Mouse (Mus musculus): ENCODE measurements around the gene Sox10. TPM values are rescaled to one million over a fixed set of nuclear protein-coding genes. Genes with fewer than 3 reads are reported as not detected.

Sox10 gene
- total and polyA plus RNA-seq, 2 experiments: not detected

DNA sequence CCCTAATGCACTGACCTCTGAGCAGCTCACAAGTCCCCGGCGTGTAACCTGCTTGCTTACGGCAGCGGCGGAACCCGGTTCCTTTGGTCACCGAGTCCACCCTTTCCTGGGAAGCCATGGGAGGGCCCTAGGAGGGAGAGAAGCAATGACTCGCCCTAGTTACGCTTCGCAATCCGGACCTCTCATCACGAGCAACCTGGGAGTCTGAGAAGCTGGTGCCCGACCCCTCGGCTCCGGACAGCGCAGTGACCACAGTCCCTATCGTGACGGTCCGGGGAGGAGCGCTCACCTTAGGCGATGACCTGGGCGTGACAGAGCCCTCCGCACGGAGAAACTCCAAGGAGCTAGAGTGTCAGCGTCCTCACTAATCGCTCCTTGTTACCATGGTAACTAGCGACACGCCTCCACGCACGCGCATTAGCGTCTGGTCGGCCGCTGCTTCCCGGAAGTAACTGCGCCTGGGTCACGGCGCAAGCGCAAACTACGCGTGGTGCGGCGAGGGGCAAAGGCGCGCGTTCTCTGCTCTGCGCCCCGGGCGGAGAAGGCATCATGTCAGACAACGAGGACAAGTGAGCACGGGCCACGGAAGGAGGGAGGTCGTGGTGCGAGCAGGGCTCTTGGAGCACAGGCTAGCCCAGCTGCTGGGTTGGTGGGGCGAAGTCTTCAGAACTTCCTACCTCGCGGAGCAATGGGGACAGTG is 24.0 kb downstream of the Sox10 start, which contains the start of the genes Polr2f and 1700088E04Rik:
TSS of gene Polr2f (plus strand) at position 144 of the 700 bp plus-strand sequence.
TSS of gene 1700088E04Rik (minus strand) at position 388 of the 700 bp plus-strand sequence.
- Histone ChIP-seq H3K4me3 (ENCODE audit: insufficient read depth, low read depth, low read length) (peak within 1 kb of the TSS; percentile 97), H3K27me3 (ENCODE audit: control insufficient read depth, insufficient read depth, low read length) (no peaks in the 10 kb centered on the region), H3K27ac (replicated peaks; ENCODE audit: insufficient read depth, low read depth, low read length) (peak within 1 kb of the TSS; percentile 61), H3K79me2 (ENCODE audit: control insufficient read depth, insufficient read depth, low read length) (peaks cover 8% of the 10 kb centered on the region; the same call in 1 of the 2 replicates), H3K4me1 (ENCODE audit: control insufficient read depth, insufficient read depth, low read length) (peaks cover 5% of the 10 kb centered on the region), H3K36me3 (ENCODE audit: control insufficient read depth, insufficient read depth, low read length) (no peaks in the 10 kb centered on the region), H3K9ac (ENCODE audit: low read depth, low read length) (peak within 1 kb of the TSS; percentile 94)
- peak; percentile 76 for DNase-seq (ENCODE audit: extremely low read depth, low read depth, low spot score)
- TF ChIP-seq CTCF (IDR thresholded peaks at IDR 0.05; ENCODE audit: low read depth, low read length): no peak
- peak; percentile 84; the same call in 1 of the 2 replicates for TF ChIP-seq POLR2A (IDR thresholded peaks at IDR 0.05; ENCODE audit: extremely low read depth, insufficient read depth, low read length)
- under 1% methylated on average over 57 of the region's 57 CpGs for WGBS

DNA sequence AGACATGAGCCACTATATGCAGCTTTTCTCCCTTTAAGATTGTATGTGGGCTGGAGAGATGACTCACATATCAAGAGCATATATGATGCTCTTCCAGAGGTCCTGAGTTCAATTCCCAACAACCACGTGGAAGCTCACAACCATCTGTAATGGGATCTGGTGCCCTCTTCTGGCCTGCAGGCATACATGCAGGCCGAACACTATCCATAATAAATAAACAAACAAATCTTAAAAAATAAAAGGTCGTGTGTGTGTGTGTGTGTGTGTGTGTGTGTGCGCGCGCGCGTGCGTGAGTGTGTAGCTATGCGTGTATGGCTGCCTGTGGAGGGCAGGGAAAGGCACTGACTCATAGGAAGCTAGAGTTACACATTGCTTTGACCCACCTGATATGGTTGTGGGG is 25.4 kb downstream of the Sox10 start:
- H3K4me3 ChIP-seq (ENCODE audit: insufficient read depth, low read depth, low read length): no peak overlapping the region
- H3K4me1 ChIP-seq (ENCODE audit: control insufficient read depth, insufficient read depth, low read length): peaks cover 5% of the 10 kb centered on the region
- no peaks in the 10 kb centered on the region for H3K36me3 ChIP-seq (ENCODE audit: control insufficient read depth, insufficient read depth, low read length)
- peaks cover 8% of the 10 kb centered on the region; the same call in 1 of the 2 replicates for H3K79me2 ChIP-seq (ENCODE audit: control insufficient read depth, insufficient read depth, low read length)
- TF ChIP-seq CTCF (IDR thresholded peaks at IDR 0.05; ENCODE audit: low read depth, low read length) (peak; percentile 55; the same call in 1 of the 2 replicates), POLR2A (IDR thresholded peaks at IDR 0.05; ENCODE audit: extremely low read depth, insufficient read depth, low read length) (no peak)
- H3K27me3 ChIP-seq (ENCODE audit: control insufficient read depth, insufficient read depth, low read length): no peaks in the 10 kb centered on the region
- peak; percentile 16 for DNase-seq (ENCODE audit: extremely low read depth, low read depth, low spot score)
- WGBS: 55% methylated on average over 10 of the region's 10 CpGs
- no peak overlapping the region for H3K9ac ChIP-seq (ENCODE audit: low read depth, low read length)
- no peak overlapping the region for H3K27ac ChIP-seq (replicated peaks; ENCODE audit: insufficient read depth, low read depth, low read length)

DNA sequence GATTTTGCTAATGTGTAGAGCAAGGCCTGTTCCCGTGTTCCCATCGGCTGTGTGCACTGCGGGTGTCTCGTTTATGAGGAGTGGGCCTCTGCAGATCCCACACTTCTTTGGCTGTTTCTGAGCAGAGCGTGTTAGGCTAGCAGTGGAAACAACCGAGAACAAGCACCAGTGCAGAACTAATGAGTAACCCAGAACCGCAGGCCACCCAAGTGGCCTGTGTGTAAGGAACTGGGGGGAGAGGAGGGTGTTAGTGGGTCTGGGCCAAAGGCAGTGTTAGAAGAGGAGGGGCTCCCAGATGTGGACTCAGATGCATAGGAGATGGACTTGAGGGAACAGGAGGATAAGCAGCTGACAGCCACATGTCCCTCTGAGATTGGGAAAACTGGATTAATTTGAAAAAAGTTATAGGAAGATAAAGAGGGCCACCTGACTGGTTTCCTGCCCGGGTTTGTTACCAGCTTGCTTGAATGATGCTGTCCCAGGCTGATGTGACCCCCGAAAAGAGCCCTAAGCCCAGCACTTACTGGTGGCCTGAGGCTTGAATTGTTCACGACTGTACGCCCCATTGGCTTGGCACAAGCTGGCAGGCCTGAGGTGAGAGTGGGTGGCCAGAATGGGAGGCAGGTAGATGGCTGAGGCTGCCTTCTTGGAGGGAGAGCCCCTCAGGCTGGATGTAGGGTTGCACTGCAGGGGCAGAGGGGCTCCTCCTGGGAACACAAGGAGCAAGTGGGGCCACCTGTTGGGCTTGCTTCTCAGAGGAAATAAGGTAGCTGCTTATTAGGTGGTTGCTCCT is 29.1 kb downstream of the Sox10 start:
- Histone ChIP-seq H3K36me3 (ENCODE audit: control insufficient read depth, insufficient read depth, low read length) (peaks cover 3% of the 10 kb centered on the region; the same call in 1 of the 2 replicates), H3K4me3 (ENCODE audit: insufficient read depth, low read depth, low read length) (no peak overlapping the region), H3K4me1 (ENCODE audit: control insufficient read depth, insufficient read depth, low read length) (peaks cover 3% of the 10 kb centered on the region; the same call in 1 of the 2 replicates), H3K79me2 (ENCODE audit: control insufficient read depth, insufficient read depth, low read length) (no peaks in the 10 kb centered on the region), H3K27ac (replicated peaks; ENCODE audit: insufficient read depth, low read depth, low read length) (no peak overlapping the region), H3K9ac (ENCODE audit: low read depth, low read length) (no peak overlapping the region), H3K27me3 (ENCODE audit: control insufficient read depth, insufficient read depth, low read length) (no peaks in the 10 kb centered on the region)
- WGBS: 73% methylated on average over 11 of the region's 11 CpGs
- TF ChIP-seq POLR2A (IDR thresholded peaks at IDR 0.05; ENCODE audit: extremely low read depth, insufficient read depth, low read length) (no peak), CTCF (IDR thresholded peaks at IDR 0.05; ENCODE audit: low read depth, low read length) (no peak)
- DNase-seq (ENCODE audit: extremely low read depth, low read depth, low spot score): no peak

DNA sequence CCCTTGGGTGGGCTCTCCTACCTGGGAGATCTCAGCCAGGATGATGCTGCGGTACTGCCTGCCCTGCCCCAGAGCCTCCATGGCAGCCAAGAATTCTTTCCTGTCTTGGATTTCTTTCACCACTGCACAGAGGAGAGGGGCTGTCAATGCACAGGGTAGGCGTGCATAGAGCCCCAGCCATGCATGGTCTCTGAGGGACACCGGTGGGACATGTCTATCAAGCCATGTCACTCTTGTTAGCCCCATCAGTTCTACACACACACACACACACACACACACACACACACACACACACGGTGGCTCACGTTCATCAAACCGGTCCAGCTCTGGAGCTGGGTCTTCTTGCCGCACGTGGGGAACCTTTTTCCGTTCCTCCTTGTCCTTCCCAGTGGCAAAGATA is 29.7 kb downstream of the Sox10 start:
- TF ChIP-seq POLR2A (IDR thresholded peaks at IDR 0.05; ENCODE audit: extremely low read depth, insufficient read depth, low read length) (no peak), CTCF (IDR thresholded peaks at IDR 0.05; ENCODE audit: low read depth, low read length) (no peak)
- Histone ChIP-seq H3K9ac (ENCODE audit: low read depth, low read length) (no peak overlapping the region), H3K27me3 (ENCODE audit: control insufficient read depth, insufficient read depth, low read length) (no peaks in the 10 kb centered on the region), H3K4me3 (ENCODE audit: insufficient read depth, low read depth, low read length) (no peak overlapping the region), H3K36me3 (ENCODE audit: control insufficient read depth, insufficient read depth, low read length) (peaks cover 9% of the 10 kb centered on the region; the same call in 1 of the 2 replicates), H3K27ac (replicated peaks; ENCODE audit: insufficient read depth, low read depth, low read length) (no peak overlapping the region), H3K4me1 (ENCODE audit: control insufficient read depth, insufficient read depth, low read length) (no peaks in the 10 kb centered on the region), H3K79me2 (ENCODE audit: control insufficient read depth, insufficient read depth, low read length) (no peaks in the 10 kb centered on the region)
- DNase-seq (ENCODE audit: extremely low read depth, low read depth, low spot score): no peak
- 81% methylated on average over 9 of the region's 9 CpGs for WGBS

DNA sequence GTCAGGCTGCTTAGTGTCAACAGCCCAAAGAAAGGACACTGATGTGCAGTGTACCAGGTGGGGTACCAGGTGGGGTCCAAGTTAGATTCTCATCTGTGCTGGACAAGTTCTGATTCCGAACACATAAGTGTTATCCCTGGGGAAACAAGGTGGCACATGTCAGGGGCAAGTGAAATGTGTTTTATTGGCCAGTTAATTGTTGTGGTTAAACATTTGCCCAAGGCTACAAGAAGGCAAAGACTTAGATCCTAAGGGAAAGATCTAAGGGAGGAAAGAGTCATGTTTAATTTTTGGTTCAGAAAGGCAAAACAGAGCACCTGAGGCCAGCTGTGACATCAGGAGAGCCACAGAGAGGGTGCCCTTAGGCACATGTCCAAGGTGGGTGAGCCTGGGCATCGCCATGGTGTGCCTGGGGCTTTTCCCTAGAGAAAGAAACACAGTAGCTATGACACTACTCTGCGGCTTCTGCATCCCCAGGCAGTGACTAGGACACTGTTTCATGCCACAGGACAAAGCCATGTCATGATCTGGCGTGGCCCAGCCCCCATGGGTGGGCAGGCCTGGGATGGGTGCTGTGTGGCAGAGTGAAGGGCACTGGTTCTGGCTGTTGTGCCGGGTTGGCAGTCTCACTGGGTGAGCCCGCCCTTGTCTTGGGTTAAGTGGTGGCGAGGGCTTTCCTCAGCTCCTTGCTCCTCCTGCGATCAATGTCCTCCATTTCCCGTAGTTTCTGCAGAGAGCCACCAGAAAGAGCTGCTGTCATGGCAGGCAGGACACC is 30.4 kb downstream of the Sox10 start:
- TF ChIP-seq CTCF (IDR thresholded peaks at IDR 0.05; ENCODE audit: low read depth, low read length): no peak
- TF ChIP-seq POLR2A (IDR thresholded peaks at IDR 0.05; ENCODE audit: extremely low read depth, insufficient read depth, low read length): no peak
- Histone ChIP-seq H3K4me1 (ENCODE audit: control insufficient read depth, insufficient read depth, low read length) (no peaks in the 10 kb centered on the region), H3K36me3 (ENCODE audit: control insufficient read depth, insufficient read depth, low read length) (peaks cover 13% of the 10 kb centered on the region; the same call in 1 of the 2 replicates), H3K27me3 (ENCODE audit: control insufficient read depth, insufficient read depth, low read length) (no peaks in the 10 kb centered on the region), H3K27ac (replicated peaks; ENCODE audit: insufficient read depth, low read depth, low read length) (no peak overlapping the region), H3K9ac (ENCODE audit: low read depth, low read length) (no peak overlapping the region), H3K4me3 (ENCODE audit: insufficient read depth, low read depth, low read length) (no peak overlapping the region), H3K79me2 (ENCODE audit: control insufficient read depth, insufficient read depth, low read length) (no peaks in the 10 kb centered on the region)
- no peak for DNase-seq (ENCODE audit: extremely low read depth, low read depth, low spot score)
- WGBS: 89% methylated on average over 9 of the region's 9 CpGs

All from liver, adult 2 months (tissue).